Mouse (Mus musculus): ENCODE data around the gene 1110032A03Rik. TPM values are rescaled to one million over a fixed set of nuclear protein-coding genes. Genes with fewer than 3 reads are reported as not detected.

The 1110032A03Rik gene
- total and polyA plus RNA-seq, 2 experiments from 2014 or later, result 45.9 to 65.0 TPM

DNA sequence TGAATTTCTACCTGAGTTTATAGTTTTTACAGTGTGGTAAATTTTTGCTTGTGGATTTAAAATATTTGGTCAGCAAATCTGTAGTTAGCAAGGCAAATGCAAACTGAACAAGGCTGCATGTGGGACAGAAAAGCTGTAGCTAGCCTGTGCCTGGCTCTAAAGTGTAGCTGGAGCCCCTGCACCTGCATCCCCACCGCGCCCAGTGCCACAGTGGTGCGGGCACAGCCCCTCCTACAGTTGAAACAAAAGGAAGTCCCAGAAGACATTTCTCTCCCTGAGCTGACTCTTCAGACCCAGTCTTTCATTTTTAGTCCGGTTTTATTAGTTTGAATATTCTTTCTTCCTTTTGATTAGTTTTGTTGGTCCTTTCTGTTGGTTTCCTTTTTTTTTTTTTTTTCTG, 40.3 kb upstream of the 1110032A03Rik start:
- no peak for DNase-seq
- H3K4me3 ChIP-seq (ENCODE audit: low read depth, low read length), result no peak overlapping the region

DNA sequence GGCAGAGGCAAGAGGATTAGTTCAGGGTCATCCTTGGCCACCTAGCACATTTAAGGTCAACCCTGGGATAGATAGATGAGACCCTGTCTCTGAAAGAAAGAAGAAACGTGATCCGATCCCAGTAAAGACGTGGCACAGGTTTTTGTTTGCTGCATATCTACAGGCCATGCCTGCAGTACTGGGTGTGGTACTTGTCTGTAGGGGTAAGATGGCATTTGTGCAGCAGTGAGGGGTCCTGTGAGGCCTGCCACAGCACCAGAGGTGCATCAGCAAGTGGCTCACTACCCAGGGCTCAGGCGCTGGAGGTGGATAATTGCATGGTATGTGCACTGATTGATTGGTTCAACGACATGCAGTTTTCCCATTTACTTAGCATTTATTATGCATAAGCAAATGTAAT, 38.5 kb upstream of the 1110032A03Rik start:
- Histone ChIP-seq H3K9ac (no peak overlapping the region), H3K4me2 (ENCODE audit: low read depth) (no peak overlapping the region), H3K27me3 (ENCODE audit: insufficient read depth, low read length) (no peaks in the 10 kb centered on the region), H3K4me1 (ENCODE audit: insufficient read depth) (no peaks in the 10 kb centered on the region), H3K36me3 (ENCODE audit: insufficient read depth) (peaks cover 53% of the 10 kb centered on the region), H3K4me3 (ENCODE audit: low read depth, low read length) (no peak overlapping the region), H3K9me3 (ENCODE audit: low read length) (no peaks in the 10 kb centered on the region), H3K27ac (ENCODE audit: low read depth, low read length) (no peak overlapping the region)
- DNase-seq (no peak), ATAC-seq (no peak)
- WGBS, result 90% methylated on average over 5 of the region's 5 CpGs
- no peak for TF ChIP-seq CTCF (IDR thresholded peaks at IDR 0.05; ENCODE audit: low read depth)

More for the DNA sequence above, 40.3 kb upstream of the 1110032A03Rik start:
- Histone ChIP-seq H3K27me3 (ENCODE audit: insufficient read depth, low read length) (no peaks in the 10 kb centered on the region), H3K36me3 (ENCODE audit: insufficient read depth) (peaks cover 44% of the 10 kb centered on the region), H3K4me2 (ENCODE audit: low read depth) (no peak overlapping the region), H3K9me3 (ENCODE audit: low read length) (no peaks in the 10 kb centered on the region), H3K9ac (no peak overlapping the region), H3K4me1 (ENCODE audit: insufficient read depth) (no peaks in the 10 kb centered on the region), H3K27ac (ENCODE audit: low read depth, low read length) (no peak overlapping the region)
- ATAC-seq, result no peak
- TF ChIP-seq CTCF (IDR thresholded peaks at IDR 0.05; ENCODE audit: low read depth), result no peak
- whole genome bisulfite sequencing, result 98% methylated on average over 4 of the region's 4 CpGs

DNA sequence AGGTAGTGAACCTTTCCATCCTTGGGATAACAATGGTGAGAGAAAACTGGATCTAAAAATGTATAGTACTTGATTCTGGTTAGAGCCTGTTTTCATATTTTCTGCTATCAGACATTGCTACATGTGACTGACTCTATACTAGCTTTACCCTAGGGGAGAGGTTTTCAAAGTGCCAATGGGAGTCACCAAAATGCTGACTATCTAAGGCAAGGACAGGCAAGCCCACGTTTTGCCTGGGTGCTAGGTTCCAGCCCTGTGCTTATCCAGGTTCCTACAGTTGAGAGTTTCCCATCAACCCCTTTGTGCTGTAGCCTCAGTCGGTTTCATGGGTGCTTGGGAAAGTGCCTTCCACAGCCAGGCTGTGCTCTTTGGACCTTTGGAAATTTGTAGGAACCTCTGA, 36.4 kb upstream of the 1110032A03Rik start:
- no peak overlapping the region for H3K4me3 ChIP-seq (ENCODE audit: low read depth, low read length)
- no peak overlapping the region for H3K27ac ChIP-seq (ENCODE audit: low read depth, low read length)
- H3K27me3 ChIP-seq (ENCODE audit: insufficient read depth, low read length), result no peaks in the 10 kb centered on the region
- no peak overlapping the region for H3K4me2 ChIP-seq (ENCODE audit: low read depth)
- DNase-seq (no peak), ATAC-seq (no peak)
- H3K9me3 ChIP-seq (ENCODE audit: low read length), result no peaks in the 10 kb centered on the region
- WGBS, result 87% methylated on average over 2 of the region's 2 CpGs
- H3K36me3 ChIP-seq (ENCODE audit: insufficient read depth), result peaks cover 58% of the 10 kb centered on the region
- H3K9ac ChIP-seq, result no peak overlapping the region
- H3K4me1 ChIP-seq (ENCODE audit: insufficient read depth), result no peaks in the 10 kb centered on the region
- TF ChIP-seq CTCF (IDR thresholded peaks at IDR 0.05; ENCODE audit: low read depth), result no peak

DNA sequence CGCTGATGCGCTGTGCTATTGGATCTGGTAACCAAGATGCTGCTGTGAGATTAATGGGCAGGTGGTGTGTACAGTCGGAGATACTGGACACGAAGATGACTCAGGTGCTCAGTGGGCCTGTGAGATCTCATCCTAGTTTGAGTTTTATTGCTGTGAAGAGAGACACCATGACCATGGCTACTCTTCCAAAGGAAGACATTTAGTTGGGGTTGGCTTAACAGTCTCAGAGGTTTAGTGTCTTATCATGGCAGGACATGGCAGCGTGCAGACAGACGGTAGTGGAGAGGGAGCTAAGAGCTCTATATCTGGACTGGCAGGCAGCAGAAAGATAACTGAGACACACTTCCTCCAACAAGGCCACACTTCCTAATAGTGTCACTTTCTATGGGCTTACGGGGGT, 35.9 kb upstream of the 1110032A03Rik start:
- no peak overlapping the region for H3K27ac ChIP-seq (ENCODE audit: low read depth, low read length)
- no peaks in the 10 kb centered on the region for H3K27me3 ChIP-seq (ENCODE audit: insufficient read depth, low read length)
- H3K9me3 ChIP-seq (ENCODE audit: low read length), result no peaks in the 10 kb centered on the region
- DNase-seq (no peak), ATAC-seq (no peak)
- H3K9ac ChIP-seq, result no peak overlapping the region
- no peak for TF ChIP-seq CTCF (IDR thresholded peaks at IDR 0.05; ENCODE audit: low read depth)
- peaks cover 60% of the 10 kb centered on the region for H3K36me3 ChIP-seq (ENCODE audit: insufficient read depth)
- no peak overlapping the region for H3K4me2 ChIP-seq (ENCODE audit: low read depth)
- 99% methylated on average over 7 of the region's 7 CpGs for WGBS
- H3K4me1 ChIP-seq (ENCODE audit: insufficient read depth), result no peaks in the 10 kb centered on the region
- H3K4me3 ChIP-seq (ENCODE audit: low read depth, low read length), result no peak overlapping the region

DNA sequence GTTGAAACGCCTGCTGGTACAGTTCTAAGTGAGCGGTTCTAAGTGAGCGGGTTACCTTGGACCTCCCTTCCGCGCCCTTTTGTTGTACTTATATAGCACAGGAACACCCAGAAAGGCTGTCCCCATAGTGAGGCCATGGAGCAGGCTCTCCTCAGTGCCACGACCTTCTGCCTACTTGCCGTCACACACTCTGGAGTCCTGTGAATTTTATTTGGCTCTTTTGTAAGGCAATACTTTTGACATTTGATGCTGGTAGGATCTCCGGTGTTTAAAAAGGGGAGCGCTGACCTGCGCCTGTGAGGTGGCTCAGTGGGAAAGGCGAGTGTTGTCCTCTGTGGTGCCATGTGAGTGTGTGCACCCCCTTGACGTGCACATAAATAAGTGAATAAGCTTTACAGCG, 33.8 kb upstream of the 1110032A03Rik start:
- no peak overlapping the region for H3K9ac ChIP-seq
- ATAC-seq (no peak), DNase-seq (no peak)
- WGBS, result 93% methylated on average over 13 of the region's 13 CpGs
- H3K4me3 ChIP-seq (ENCODE audit: low read depth, low read length), result no peak overlapping the region
- H3K36me3 ChIP-seq (ENCODE audit: insufficient read depth), result peaks cover 78% of the 10 kb centered on the region
- no peaks in the 10 kb centered on the region for H3K27me3 ChIP-seq (ENCODE audit: insufficient read depth, low read length)
- no peaks in the 10 kb centered on the region for H3K9me3 ChIP-seq (ENCODE audit: low read length)
- H3K4me1 ChIP-seq (ENCODE audit: insufficient read depth), result no peaks in the 10 kb centered on the region
- TF ChIP-seq CTCF (IDR thresholded peaks at IDR 0.05; ENCODE audit: low read depth), result no peak
- H3K27ac ChIP-seq (ENCODE audit: low read depth, low read length), result no peak overlapping the region
- no peak overlapping the region for H3K4me2 ChIP-seq (ENCODE audit: low read depth)

DNA sequence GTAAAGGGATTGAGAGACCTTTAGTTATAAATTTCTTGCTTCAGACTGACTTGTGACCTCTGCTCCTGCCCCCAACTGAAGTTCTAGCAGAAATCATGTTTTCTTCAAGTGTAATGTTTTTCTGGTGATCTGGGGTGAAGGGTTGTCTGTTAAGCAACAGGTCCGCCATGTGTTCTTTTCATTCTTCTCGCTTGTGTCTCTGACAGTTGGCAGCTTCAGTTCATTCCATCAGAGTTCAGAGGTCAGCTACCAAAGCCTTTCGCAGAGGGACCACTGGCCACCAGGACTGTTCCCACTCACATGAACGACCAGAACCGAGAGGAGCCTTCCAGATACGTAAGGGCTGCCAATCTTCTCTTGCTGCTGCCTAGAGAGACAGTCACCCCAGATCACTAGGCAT, 33.2 kb upstream of the 1110032A03Rik start:
- 92% methylated on average over 6 of the region's 6 CpGs for WGBS
- H3K36me3 ChIP-seq (ENCODE audit: insufficient read depth), result peaks cover 79% of the 10 kb centered on the region

DNA sequence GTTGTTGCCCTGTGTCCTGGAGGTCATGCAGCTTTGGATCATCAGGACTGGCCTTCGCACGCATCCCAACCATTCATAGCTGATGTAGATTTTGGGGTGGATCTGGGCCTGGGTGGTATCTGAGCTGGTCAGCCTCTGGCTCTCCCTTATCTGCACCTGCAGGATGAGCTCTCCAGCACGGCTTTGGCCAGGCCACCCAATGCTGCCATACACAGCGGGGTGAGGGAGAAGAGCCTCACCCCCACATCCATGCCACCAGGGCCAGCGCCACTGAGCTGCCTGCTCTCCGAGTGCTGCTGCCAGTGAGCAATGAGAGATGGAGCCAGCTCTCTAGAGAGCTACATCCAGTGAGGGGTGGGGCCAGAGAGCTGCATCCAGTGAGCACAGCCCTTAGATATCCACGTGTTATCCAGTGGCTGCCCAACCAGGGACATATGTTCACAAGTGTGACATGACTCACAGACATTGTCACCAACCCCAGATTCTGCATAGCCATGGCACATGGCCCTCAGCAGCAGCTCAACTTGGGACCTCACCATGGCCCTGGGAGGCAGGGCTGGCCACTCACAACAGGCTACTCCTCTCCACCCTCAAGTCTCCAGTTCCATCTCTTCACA, 27.8 kb upstream of the 1110032A03Rik start:
- H3K4me1 ChIP-seq (ENCODE audit: insufficient read depth), result no peaks in the 10 kb centered on the region
- no peaks in the 10 kb centered on the region for H3K27me3 ChIP-seq (ENCODE audit: insufficient read depth, low read length)
- no peaks in the 10 kb centered on the region for H3K9me3 ChIP-seq (ENCODE audit: low read length)
- WGBS, result 86% methylated on average over 7 of the region's 7 CpGs
- no peak overlapping the region for H3K4me3 ChIP-seq (ENCODE audit: low read depth, low read length)
- DNase-seq, result no peak
- H3K4me2 ChIP-seq (ENCODE audit: low read depth), result no peak overlapping the region
- peaks cover 76% of the 10 kb centered on the region for H3K36me3 ChIP-seq (ENCODE audit: insufficient read depth)
- H3K27ac ChIP-seq (ENCODE audit: low read depth, low read length), result no peak overlapping the region
- ATAC-seq, result no peak
- TF ChIP-seq CTCF (IDR thresholded peaks at IDR 0.05; ENCODE audit: low read depth), result no peak
- H3K9ac ChIP-seq, result no peak overlapping the region

More for the DNA sequence above, 33.2 kb upstream of the 1110032A03Rik start:
- Histone ChIP-seq H3K27ac (ENCODE audit: low read depth, low read length) (no peak overlapping the region), H3K9me3 (ENCODE audit: low read length) (no peaks in the 10 kb centered on the region), H3K4me1 (ENCODE audit: insufficient read depth) (no peaks in the 10 kb centered on the region), H3K4me3 (ENCODE audit: low read depth, low read length) (no peak overlapping the region), H3K4me2 (ENCODE audit: low read depth) (no peak overlapping the region), H3K27me3 (ENCODE audit: insufficient read depth, low read length) (no peaks in the 10 kb centered on the region), H3K9ac (no peak overlapping the region)
- no peak for ATAC-seq
- no peak for DNase-seq
- no peak for TF ChIP-seq CTCF (IDR thresholded peaks at IDR 0.05; ENCODE audit: low read depth)

Data from forebrain, postnatal 0 days (tissue).